Mouse (Mus musculus): ENCODE data around the gene Zfp326. TPM values are rescaled to one million over a fixed set of nuclear protein-coding genes. Genes with fewer than 3 reads are reported as not detected.

The Zfp326 gene
- polyA plus RNA-seq, 1 experiment, result 37.7 TPM

GRCm38 (mm10) chr5:105924347-105924746 is 48.0 kb downstream of the Zfp326 start:
- no peak for TF ChIP-seq CTCF (IDR thresholded peaks at IDR 0.05; ENCODE audit: borderline replicate concordance, insufficient read depth, low read length)
- TF ChIP-seq POLR2A (IDR thresholded peaks at IDR 0.05; ENCODE audit: low read depth, low read length), result no peak
- Histone ChIP-seq H3K4me3 (ENCODE audit: insufficient read depth, low read length) (no peak overlapping the region), H3K4me1 (ENCODE audit: control insufficient read depth, insufficient read depth, low read length) (no peaks in the 10 kb centered on the region), H3K27ac (ENCODE audit: insufficient read depth, low read length) (no peak overlapping the region)

- Histone ChIP-seq H3K4me3 (ENCODE audit: insufficient read depth, low read length) (no peak overlapping the region), H3K27ac (ENCODE audit: insufficient read depth, low read length) (no peak overlapping the region), H3K4me1 (ENCODE audit: control insufficient read depth, insufficient read depth, low read length) (no peaks in the 10 kb centered on the region)
- no peak for TF ChIP-seq POLR2A (IDR thresholded peaks at IDR 0.05; ENCODE audit: low read depth, low read length)
- TF ChIP-seq CTCF (IDR thresholded peaks at IDR 0.05; ENCODE audit: borderline replicate concordance, insufficient read depth, low read length), result peak; percentile 16; the same call in 1 of the 2 replicates
These were observed 49.3 kb downstream of the Zfp326 start for GRCm38 (mm10) chr5:105925568-105926255.

- no peaks in the 10 kb centered on the region for H3K4me1 ChIP-seq (ENCODE audit: control insufficient read depth, insufficient read depth, low read length)
- no peak overlapping the region for H3K27ac ChIP-seq (ENCODE audit: insufficient read depth, low read length)
- H3K4me3 ChIP-seq (ENCODE audit: insufficient read depth, low read length), result no peak overlapping the region
- TF ChIP-seq POLR2A (IDR thresholded peaks at IDR 0.05; ENCODE audit: low read depth, low read length), result no peak
- TF ChIP-seq CTCF (IDR thresholded peaks at IDR 0.05; ENCODE audit: borderline replicate concordance, insufficient read depth, low read length), result peak; percentile 26; the same call in 1 of the 2 replicates
These were observed 53.9 kb downstream of the Zfp326 start for GRCm38 (mm10) chr5:105930282-105930681.

GRCm38 (mm10) chr5:105932392-105932791 is 56.0 kb downstream of the Zfp326 start:
- TF ChIP-seq CTCF (IDR thresholded peaks at IDR 0.05; ENCODE audit: borderline replicate concordance, insufficient read depth, low read length) (no peak), POLR2A (IDR thresholded peaks at IDR 0.05; ENCODE audit: low read depth, low read length) (no peak)
- Histone ChIP-seq H3K4me3 (ENCODE audit: insufficient read depth, low read length) (no peak overlapping the region), H3K4me1 (ENCODE audit: control insufficient read depth, insufficient read depth, low read length) (no peaks in the 10 kb centered on the region), H3K27ac (ENCODE audit: insufficient read depth, low read length) (no peak overlapping the region)

DNA sequence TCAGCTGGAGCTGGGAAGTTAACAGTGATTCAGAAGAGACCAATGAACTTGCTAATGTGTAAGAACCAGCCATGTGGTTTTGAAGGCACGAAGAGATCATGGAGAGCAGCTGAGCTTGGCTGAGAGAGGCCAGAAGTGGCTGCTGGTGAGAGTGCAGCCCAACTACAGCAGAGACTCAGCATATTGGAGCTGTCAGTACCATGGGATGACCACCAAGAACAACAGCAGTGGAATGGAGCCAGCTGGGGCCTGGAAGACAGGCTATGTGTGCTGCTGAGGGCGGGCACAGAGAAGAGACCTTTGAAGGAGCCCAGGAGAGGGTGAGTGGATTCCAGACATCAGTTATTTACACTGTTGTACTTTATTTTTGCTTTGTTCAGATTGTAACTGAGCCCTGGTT is 65.6 kb downstream of the Zfp326 start:
- TF ChIP-seq CTCF (IDR thresholded peaks at IDR 0.05; ENCODE audit: borderline replicate concordance, insufficient read depth, low read length) (no peak), POLR2A (IDR thresholded peaks at IDR 0.05; ENCODE audit: low read depth, low read length) (no peak)

More for the DNA sequence above, 65.6 kb downstream of the Zfp326 start:
- Histone ChIP-seq H3K27ac (ENCODE audit: insufficient read depth, low read length) (no peak overlapping the region), H3K4me1 (ENCODE audit: control insufficient read depth, insufficient read depth, low read length) (no peaks in the 10 kb centered on the region), H3K4me3 (ENCODE audit: insufficient read depth, low read length) (no peak overlapping the region)

Other genes starting within 250 kb of the Zfp326 start
- gene Lrrc8d, start 176.6 kb upstream of the Zfp326 start, polyA plus RNA-seq (2011; ENCODE audit: insufficient read length, low read depth, missing spikeins), result 30.2 and 39.4 TPM in 2 replicates